Mouse (Mus musculus) testis, postnatal 10 days (tissue): ENCODE data around the gene Gm49342.

Experiments
- DNase-seq: peaks from one replicate; pipeline ENCODE4 v3.0.0; 2021; ENCODE audit warnings: low spot score

Gene Gm49342

DNA sequence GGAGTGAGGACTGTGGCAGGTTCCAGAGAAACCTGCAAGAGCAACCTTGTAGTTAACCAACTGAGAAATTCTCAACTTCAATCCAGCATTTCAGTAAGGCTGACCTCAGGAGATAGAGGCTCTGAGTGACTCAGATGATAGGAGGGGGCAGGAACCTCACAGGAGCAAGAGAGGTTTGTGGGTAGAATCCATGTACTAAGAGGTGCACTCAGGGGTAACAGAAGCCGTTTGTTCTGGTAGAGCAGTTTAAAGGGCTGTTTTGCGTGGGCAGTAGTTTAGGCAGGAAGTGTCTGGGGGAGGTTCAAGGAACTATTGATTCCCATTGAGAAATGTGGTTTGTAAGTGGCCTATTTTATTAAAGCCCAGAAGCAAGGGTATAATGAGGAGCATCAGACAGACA lies 36.9 kb downstream of the Gm49342 start:
- no peak for DNase-seq

DNA sequence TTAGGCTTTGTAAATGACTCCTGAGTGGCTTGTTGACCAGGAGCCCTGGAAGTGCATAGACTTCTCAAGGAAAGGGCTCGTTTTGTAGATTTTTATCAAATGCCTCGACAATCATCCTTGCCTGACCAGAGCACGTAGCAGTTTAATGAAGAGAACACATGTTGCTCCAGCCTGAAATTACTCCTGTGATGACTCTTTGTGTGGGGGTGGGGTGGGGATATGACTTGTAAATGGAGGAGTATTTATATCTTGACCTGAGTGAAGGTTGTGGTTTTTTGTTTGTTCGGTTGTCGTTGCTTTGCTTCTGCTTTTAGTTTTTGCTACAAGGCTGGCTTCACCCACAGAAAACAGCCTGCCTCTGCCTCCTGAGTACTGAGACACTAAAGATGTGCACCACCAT lies 37.5 kb downstream of the Gm49342 start:
- no peak for DNase-seq

DNA sequence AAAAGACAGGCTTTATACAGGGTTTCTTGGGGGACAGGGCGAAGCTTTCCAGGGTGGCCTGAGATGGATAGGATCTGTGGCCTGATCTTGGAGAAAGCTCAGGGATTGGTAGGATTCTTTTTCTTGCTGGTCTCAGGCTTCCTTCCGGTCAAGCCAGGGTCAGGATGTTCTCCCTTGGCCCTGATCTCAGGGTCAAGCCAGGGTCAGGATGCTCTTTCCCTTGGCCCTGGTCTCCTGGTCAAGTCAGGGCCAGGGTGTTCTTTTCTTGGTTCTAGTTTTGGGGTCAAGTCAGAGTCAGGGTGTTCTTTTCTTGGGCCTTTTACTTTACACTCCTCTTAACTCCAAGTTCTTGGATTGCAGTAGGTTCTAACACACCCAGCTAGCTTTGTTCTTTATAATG lies 43.4 kb downstream of the Gm49342 start:
- DNase-seq = no peak

DNA sequence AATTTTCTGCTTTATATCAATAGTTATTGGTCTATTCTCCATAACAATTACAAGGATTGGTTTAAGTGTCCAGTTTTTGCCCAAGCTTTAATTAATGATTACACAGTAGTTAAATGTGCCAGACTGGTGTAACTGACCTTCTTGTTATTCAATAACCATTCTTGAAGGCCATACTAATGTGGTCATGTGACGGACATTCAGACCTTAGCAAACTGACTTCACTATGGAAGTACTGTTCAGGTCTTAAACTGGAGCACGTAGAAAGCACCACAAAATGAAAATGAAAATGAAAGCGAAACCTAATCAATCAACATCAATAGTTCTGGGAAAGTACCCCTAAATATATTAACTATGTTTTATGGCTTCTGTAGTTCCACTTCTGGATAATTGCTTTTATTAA lies 46.7 kb downstream of the Gm49342 start:
- no peak for DNase-seq

DNA sequence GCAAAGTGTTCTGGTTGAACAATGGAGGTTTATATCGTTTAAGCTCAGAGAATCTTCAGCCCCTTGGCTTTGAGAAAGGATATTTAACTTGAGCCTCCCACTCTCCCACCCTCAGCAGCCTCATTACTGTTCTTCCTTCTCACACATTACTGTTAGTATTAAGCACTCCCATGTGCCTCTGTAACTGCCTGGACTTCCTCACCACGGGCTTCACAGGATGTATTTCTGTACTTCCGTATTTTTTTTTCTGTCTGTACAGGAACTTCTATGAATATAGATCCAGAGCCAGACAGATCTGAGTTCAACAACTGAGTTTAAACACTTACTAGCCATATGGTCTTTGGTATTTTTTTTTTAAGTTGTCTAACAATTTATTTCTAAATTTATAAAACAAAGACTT lies 52.8 kb downstream of the Gm49342 start:
- no peak for DNase-seq

DNA sequence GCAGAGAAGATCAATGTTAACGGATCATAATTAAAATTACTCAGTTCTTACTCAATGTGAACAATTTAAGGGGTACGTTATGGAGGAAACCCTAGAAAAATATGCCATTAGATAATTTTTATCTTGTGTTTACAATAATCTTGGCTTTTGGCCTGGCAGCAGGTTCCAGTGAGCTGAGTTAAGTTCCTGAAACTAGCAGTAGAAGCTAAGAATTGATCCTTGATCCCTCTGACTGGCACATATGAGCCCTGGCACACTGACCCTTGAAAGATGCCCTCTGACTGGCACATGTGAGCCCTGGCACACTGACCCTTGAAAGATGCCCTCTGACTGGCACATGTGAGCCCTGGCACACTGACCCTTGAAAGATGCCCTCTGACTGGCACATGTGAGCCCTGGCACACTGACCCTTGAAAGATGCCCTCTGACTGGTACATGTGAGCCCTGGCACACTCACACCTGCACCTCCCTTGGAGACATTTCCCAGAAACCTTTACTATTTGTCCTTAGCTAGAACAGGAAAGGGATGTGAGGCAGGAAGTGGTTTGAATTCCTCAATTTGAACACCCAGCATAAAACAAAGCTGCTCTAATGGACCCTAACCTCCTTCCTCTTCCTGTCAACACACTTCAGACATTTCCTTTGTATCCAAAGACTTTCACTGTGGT lies 53.8 kb downstream of the Gm49342 start:
- no peak for DNase-seq

DNA sequence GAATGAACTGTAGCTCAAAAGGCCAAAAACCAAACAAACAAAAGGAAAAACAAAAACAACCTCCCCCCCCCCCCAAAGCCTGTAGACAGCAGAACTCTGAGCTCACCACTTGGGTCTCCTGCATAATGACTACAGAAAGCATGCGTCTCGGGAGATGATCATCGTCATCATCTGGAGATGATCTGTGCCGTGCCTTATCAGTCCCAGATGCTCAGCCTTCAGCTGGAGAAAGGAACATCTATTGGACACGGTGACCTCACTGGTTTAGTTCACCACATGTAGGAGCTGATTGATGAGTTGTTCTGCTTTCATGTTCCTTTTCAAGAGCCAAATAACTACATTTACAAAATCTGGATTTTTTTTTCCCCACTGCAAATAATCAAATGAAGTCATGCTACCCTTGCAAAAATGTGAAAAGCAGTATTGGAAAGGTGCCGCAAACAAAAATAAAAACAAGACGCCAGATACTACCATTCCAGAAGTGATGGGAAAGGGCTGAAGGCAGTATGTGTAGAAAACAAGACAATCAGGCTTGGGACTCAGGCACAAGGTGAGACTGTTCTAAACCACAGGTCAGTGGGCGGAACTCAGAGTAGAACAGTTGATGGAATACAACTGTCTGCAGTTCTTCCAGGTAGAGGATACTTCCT lies 63.0 kb downstream of the Gm49342 start, which contains the start of gene Rnase10:
TSS of gene Rnase10 (plus strand) at position 600 of the 650 bp plus-strand sequence.
- DNase-seq = no peak

DNA sequence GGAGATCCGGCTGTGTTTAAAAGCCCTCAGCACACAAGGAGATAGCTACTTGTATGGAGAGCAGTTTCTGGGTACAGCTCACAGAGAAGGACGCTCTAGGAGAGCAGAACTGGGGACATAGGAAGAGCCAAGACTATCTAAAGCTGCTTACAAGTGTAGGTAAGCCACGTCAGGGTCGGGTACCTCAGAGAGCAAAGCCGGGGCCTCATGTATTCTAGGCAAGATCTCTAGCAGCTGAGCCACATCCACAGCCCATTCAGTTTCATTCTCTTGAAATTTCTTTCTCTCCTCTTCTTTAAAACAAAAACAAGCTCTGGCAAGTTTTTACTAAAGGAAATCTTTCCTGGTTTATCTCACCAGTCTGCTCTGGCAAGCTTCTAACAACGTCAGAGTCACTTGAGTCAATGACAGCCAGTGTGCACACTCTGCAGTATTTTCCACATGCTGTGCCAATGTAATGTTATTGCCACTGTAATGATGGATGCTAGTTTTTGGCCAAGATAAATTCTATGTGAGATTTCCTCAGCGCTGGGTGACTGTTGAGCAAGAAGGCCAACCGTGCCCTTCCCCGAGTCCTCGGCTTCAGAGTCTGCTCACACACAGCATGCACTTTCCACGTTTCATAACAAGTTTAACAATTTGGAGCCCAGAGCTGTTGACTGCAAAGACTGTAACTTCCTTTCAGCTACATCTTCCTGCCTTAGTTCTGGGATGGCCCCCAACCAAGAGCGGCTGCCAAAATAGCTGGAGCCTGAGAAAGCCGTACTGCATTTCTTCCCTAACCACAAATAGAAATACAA lies 63.8 kb downstream of the Gm49342 start:
- DNase-seq = no peak

DNA sequence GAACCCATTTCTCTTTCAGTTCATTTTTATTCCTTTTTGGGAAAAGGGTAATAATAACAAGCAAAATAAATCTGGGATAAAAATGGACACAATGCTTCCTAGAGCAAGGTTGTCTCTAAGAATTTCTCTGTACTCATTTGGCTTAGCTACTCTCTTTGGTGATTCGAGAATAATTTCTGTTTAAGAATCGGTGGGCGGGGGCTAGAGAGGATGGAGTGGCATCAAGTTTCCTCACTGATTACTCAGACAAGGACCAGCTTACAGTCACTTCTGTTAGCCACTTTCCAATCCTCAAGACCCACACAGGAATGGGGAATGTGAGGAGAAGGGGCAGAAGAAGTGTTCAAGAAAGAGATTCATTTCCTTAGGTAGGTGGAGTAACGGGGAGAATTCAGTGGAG lies 64.5 kb downstream of the Gm49342 start:
- DNase-seq = no peak

DNA sequence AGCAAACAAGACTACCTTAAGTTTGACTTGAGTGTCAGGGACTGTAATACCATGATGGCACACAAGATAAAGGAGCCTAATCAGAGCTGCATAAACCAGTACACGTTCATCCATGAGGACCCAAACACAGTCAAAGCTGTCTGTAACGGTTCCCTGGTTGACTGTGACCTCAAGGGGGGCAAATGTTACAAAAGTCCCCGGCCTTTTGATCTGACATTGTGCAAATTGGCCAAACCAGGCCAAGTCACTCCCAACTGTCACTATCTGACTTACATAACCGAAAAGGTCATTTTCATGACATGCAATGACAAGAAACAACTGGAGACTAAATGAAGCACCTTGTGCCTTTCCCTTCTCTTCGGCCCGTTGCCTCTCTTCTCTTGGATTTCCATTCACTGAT lies 65.3 kb downstream of the Gm49342 start:
- no peak for DNase-seq
